Mouse (Mus musculus) kidney, postnatal 4 days (tissue): ENCODE measurements around the gene Gm4027.
"Not testable (repeated sequence)": the region's sequence is repeated elsewhere in the genome, so short reads cannot be mapped to it uniquely, and the experiment has no call there.

ENCODE experiments used
- DNase-seq, 2 experiments: peaks; one replicate each; pipeline ENCODE4 v3.0.0; 2021; ENCODE audit warnings: mixed read lengths in 2 of 2

Gm4027 gene

DNA sequence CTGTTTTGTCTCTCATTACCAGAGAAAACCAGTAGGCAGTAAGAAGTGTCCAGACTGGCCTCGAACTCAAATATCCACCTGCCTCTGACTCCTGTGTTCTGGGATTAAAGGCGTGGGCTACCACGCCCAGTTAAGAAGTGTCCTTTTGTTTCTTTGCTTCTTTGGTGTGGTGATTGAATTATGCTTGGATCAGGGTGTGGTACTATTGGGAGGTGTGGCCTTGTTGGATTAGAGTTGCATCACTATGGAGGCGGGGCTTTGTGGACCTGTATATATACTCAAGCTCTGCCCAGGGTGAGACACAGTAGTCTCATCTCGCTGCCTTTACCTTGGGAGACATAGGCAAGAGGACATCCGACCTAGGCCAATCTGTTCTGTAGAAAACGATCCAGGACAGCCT is at the start of gene Gm4027:
Gm4027 (plus strand) TSS at position 301 of the 400 bp plus-strand sequence.
- not testable (repeated sequence) for DNase-seq

DNA sequence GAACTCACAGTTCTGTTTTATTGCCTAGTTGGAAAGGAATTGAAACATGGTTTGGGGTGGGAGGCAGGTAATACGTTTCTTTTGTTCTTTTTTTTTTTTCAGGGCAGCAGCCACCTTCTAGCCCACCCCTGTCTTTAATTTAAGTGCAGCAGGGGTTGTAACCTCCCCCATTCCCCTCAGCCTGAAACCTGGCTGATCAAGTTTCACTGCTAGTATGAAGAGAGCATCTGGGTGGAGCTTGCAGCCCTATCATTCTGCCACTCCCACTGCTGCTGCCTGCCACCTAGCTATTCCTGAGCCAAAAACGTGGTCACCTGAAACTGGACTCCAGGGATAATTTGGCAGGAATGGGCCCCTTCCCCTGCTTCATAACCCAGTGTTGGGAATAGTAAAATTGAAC is 17.3 kb upstream of the Gm4027 start:
- DNase-seq, result not testable (repeated sequence)

DNA sequence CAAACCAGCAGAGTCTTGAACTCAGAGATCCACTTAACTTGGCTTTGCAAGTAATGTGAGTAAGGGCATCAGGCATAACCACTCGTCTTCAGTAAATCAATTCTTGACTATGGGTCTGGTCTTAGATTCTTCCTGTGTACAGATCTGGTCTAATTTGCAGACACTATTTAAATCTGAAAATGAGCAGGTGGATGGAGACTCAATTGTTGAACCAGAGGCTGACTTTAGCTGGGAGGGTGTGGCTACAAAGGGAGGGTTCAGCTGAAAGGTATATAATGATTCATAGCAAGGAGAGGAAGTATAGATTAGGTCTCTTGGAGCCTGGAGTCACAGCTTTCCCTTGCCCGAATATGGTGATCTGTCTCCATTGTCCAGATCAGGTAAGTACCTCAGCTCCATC is 16.3 kb upstream of the Gm4027 start, which contains the start of gene Oog1:
Oog1 (plus strand) TSS at position 301 of the 400 bp plus-strand sequence.
- not testable (repeated sequence) for DNase-seq

DNA sequence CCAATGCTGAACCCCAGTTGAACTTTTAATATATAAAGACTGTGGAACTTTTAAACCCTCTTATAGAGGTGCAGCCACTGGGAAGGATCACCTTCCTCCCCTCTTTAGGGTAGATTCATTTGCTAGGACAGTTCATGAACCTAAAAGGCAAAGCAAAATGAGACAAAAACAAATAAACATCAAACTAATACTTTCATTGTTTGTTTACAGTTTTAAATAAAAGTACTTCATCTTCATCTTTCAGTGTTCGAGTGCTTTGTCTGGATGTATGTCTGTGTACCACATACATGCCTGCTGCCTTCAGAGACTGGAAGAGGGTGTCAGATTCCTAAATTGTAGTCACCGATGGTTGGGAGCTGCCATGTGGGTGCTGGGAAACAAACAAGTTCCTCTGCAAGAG is 25.9 kb downstream of the Gm4027 start, which contains the start of gene Gm16381:
Gm16381 (minus strand) TSS at position 101 of the 400 bp plus-strand sequence.
- DNase-seq, result not testable (repeated sequence)

DNA sequence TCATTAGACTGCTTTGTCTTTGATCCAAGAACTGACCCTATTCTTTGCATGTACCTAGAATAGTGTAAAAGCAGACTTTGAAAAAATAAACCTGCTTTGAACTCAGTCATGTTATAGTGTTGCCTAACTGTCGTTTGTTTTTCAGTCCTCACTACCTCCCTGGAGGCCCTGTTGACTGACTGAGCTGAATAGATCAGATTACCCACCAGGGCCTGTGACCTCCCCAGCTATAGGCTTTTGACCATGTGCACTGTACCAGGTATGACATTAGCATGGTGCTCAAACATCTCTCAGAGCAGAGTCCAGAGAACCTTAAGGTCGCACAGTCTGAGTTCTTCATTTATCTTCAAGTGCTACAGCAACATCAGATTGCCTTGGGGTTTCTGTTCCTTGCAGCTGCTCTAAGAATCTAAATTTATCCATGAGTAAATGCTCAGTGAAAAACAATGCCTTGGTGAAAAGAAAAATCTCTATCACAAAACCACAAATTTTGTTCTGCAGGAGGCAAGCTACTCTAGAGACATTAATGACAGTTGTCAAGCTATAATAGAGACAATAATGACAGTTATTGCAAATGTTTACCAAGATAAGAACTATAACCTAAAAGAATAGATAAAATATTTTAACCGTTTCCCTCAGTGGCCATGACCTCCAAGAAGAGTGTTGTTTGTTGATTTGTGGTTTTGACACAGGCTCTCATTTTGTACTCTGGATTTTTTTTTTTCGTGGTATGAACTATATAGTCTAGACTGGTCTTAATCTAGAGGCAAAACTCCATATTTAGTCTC is 34.4 kb downstream of the Gm4027 start:
- not testable (repeated sequence) for DNase-seq
